Mouse (Mus musculus) intestine, embryonic 16.5 days (tissue): ENCODE measurements around the gene Slc9c1. TPM values are rescaled to one million over a fixed set of nuclear protein-coding genes. Genes with fewer than 3 reads are reported as not detected.

Experiments used
- ATAC-seq: fragments of 200-750 bp; cut with Nextera tagmentation; 2 replicates; pipeline ENCODE4 v1.8.0; 2017; ENCODE audit warnings: moderate TSS enrichment, moderate library complexity
- H3K27ac ChIP-seq: fragments of 300-500 bp; sonication (generic); 2 replicates; pipeline ENCODE4 v1.5.1; 2014; ENCODE audit warnings: mild to moderate bottlenecking, low read length
- H3K27me3 ChIP-seq: fragments of 300-500 bp; sonication (generic); replicated peaks from 2 replicates; pipeline ENCODE4 v1.6.1; 2014; ENCODE audit warnings: low read length, control low read depth, mixed read lengths; ENCODE audit not compliant: control insufficient read depth, insufficient read depth
- H3K36me3 ChIP-seq: fragments of 300-500 bp; sonication (generic); 2 replicates; pipeline ENCODE4 v1.6.1; 2014; ENCODE audit warnings: low read length, control low read depth; ENCODE audit not compliant: control insufficient read depth, insufficient read depth
- H3K4me1 ChIP-seq: fragments of 300-500 bp; sonication (generic); 2 replicates; pipeline ENCODE4 v1.6.1; 2014; ENCODE audit warnings: low read length, control low read depth, mixed read lengths; ENCODE audit not compliant: control insufficient read depth, insufficient read depth
- H3K4me2 ChIP-seq: fragments of 300-500 bp; sonication (generic); 2 replicates; pipeline ENCODE4 v1.6.1; 2014; ENCODE audit warnings: low read depth, low read length, control low read depth
- H3K4me3 ChIP-seq: fragments of 300-500 bp; sonication (generic); 2 replicates; pipeline ENCODE4 v1.5.1; 2014; ENCODE audit warnings: mild to moderate bottlenecking, low read length
- H3K9ac ChIP-seq: fragments of 300-500 bp; sonication (generic); 2 replicates; pipeline ENCODE4 v1.6.1; 2014; ENCODE audit warnings: low read depth, low read length
- H3K9me3 ChIP-seq: fragments of 300-500 bp; sonication (generic); 2 replicates; pipeline ENCODE4 v1.6.1; 2016; ENCODE audit warnings: low read length, control low read depth; ENCODE audit not compliant: control insufficient read depth
- WGBS: fragments of 180-500 bp; shearing (Covaris S2); extraction: QIAGEN DNeasy Blood & Tissue Kit; methylation state at CpG from one replicate; pipeline ENCODE4 v1.1.7; 2014; 5-methylcytosine and 5-hydroxymethylcytosine counted together
- polyA plus RNA-seq: library from polyadenylated mRNA; unstranded; fragments of >200 nt; fragmentation: Nextera tagmentation; extraction: Ambion mirVana; gene quantifications from 2 replicates; pipeline ENCODE4 v1.2.1, GENCODE M21; 2015

The Slc9c1 gene
- polyA plus RNA-seq, 1 experiment from 2014 or later: not detected

GRCm38 (mm10) chr16:45640070-45640762 is 105.1 kb downstream of the Slc9c1 start:
- ATAC-seq: no peak
- Histone ChIP-seq H3K4me3 (no peak overlapping the region), H3K27me3 (no peaks in the 10 kb centered on the region), H3K4me1 (0 out of 2 replicates have a peak, but pooled peaks cover 3% of the 10 kb centered on the region), H3K9ac (no peak overlapping the region), H3K9me3 (no peaks in the 10 kb centered on the region), H3K36me3 (no peaks in the 10 kb centered on the region), H3K27ac (no peak overlapping the region), H3K4me2 (no peak overlapping the region)
- 70% methylated on average over 10 of the region's 10 CpGs for WGBS

GRCm38 (mm10) chr16:45641301-45641700 is 106.2 kb downstream of the Slc9c1 start:
- Histone ChIP-seq H3K4me1 (0 out of 2 replicates have a peak, but pooled peaks cover 3% of the 10 kb centered on the region), H3K9ac (no peak overlapping the region), H3K4me2 (no peak overlapping the region), H3K36me3 (no peaks in the 10 kb centered on the region), H3K27ac (no peak overlapping the region), H3K9me3 (no peaks in the 10 kb centered on the region), H3K27me3 (no peaks in the 10 kb centered on the region), H3K4me3 (no peak overlapping the region)
- no peak for ATAC-seq
- WGBS: 62% methylated on average over 3 of the region's 3 CpGs

GRCm38 (mm10) chr16:45643944-45644343 is 108.8 kb downstream of the Slc9c1 start:
- 0 out of 2 replicates have a peak, but pooled peaks cover 3% of the 10 kb centered on the region for H3K4me1 ChIP-seq
- no peak overlapping the region for H3K4me3 ChIP-seq
- no peaks in the 10 kb centered on the region for H3K27me3 ChIP-seq
- no peak overlapping the region for H3K4me2 ChIP-seq
- H3K27ac ChIP-seq: peak overlapping the region; percentile 51; the same call in 1 of the 2 replicates
- WGBS: 77% methylated on average over 3 of the region's 3 CpGs
- H3K36me3 ChIP-seq: no peaks in the 10 kb centered on the region
- peak; percentile 69 for ATAC-seq
- no peak overlapping the region for H3K9ac ChIP-seq
- H3K9me3 ChIP-seq: no peaks in the 10 kb centered on the region

- H3K4me3 ChIP-seq: no peak overlapping the region
- 51% methylated on average over 6 of the region's 6 CpGs for WGBS
Observed at GRCm38 (mm10) chr16:45644380-45644779, 109.3 kb downstream of the Slc9c1 start.

GRCm38 (mm10) chr16:45651497-45651896 is 116.4 kb downstream of the Slc9c1 start:
- H3K27ac ChIP-seq: 0 out of 2 replicates have a peak overlapping the region, but pooled peaks have one; percentile 1
- H3K9ac ChIP-seq: no peak overlapping the region
- WGBS: 56% methylated on average over 2 of the region's 2 CpGs
- H3K36me3 ChIP-seq: no peaks in the 10 kb centered on the region
- ATAC-seq: no peak
- peaks cover 10% of the 10 kb centered on the region for H3K4me1 ChIP-seq
- no peaks in the 10 kb centered on the region for H3K9me3 ChIP-seq
- H3K4me2 ChIP-seq: no peak overlapping the region
- no peak overlapping the region for H3K4me3 ChIP-seq
- H3K27me3 ChIP-seq: no peaks in the 10 kb centered on the region

More at GRCm38 (mm10) chr16:45644380-45644779, 109.3 kb downstream of the Slc9c1 start:
- peak; percentile 96 for ATAC-seq
- Histone ChIP-seq H3K27ac (peak overlapping the region; percentile 51), H3K27me3 (no peaks in the 10 kb centered on the region), H3K9me3 (no peaks in the 10 kb centered on the region), H3K4me1 (0 out of 2 replicates have a peak, but pooled peaks cover 3% of the 10 kb centered on the region), H3K9ac (no peak overlapping the region), H3K4me2 (no peak overlapping the region; the same call in 1 of the 2 replicates), H3K36me3 (no peaks in the 10 kb centered on the region)

- Histone ChIP-seq H3K4me2 (peak overlapping the region; percentile 67), H3K36me3 (no peaks in the 10 kb centered on the region), H3K4me1 (peaks cover 10% of the 10 kb centered on the region), H3K9me3 (no peaks in the 10 kb centered on the region), H3K27me3 (no peaks in the 10 kb centered on the region), H3K9ac (peak overlapping the region; percentile 72), H3K4me3 (peak overlapping the region; percentile 58), H3K27ac (peak overlapping the region; percentile 92)
- 11% methylated on average over 17 of the region's 17 CpGs for WGBS
- peak; percentile 61 for ATAC-seq
Observed at GRCm38 (mm10) chr16:45653009-45653933, 118.2 kb downstream of the Slc9c1 start.

- Histone ChIP-seq H3K9ac (peak within 1 kb of the TSS; percentile 72), H3K9me3 (no peaks in the 10 kb centered on the region), H3K4me1 (peaks cover 10% of the 10 kb centered on the region), H3K36me3 (no peaks in the 10 kb centered on the region), H3K27ac (peak within 1 kb of the TSS; percentile 92), H3K4me3 (peak within 1 kb of the TSS; percentile 58), H3K27me3 (no peaks in the 10 kb centered on the region), H3K4me2 (peak within 1 kb of the TSS; percentile 67)
- ATAC-seq: peak; percentile 96
- WGBS: 6% methylated on average over 20 of the region's 20 CpGs
Observed at GRCm38 (mm10) chr16:45653934-45654332, 118.8 kb downstream of the Slc9c1 start, which contains the start of gene BC016579. Gene BC016579 (minus strand): TSS chr16:45654068.

- ATAC-seq: peak; percentile 10; the same call in 1 of the 2 replicates
- WGBS: 55% methylated on average over 9 of the region's 9 CpGs
- Histone ChIP-seq H3K4me1 (peaks cover 10% of the 10 kb centered on the region), H3K9me3 (no peaks in the 10 kb centered on the region), H3K9ac (no peak overlapping the region), H3K27me3 (no peaks in the 10 kb centered on the region), H3K4me3 (peak overlapping the region; percentile 58), H3K4me2 (peak overlapping the region; percentile 67), H3K27ac (peak overlapping the region; percentile 82), H3K36me3 (no peaks in the 10 kb centered on the region)
Observed at GRCm38 (mm10) chr16:45654465-45654864, 119.4 kb downstream of the Slc9c1 start.
